Mouse (Mus musculus) limb, embryonic 14.5 days (tissue): Measurements from ENCODE around the gene Sh3rf3. TPM values are rescaled to one million over a fixed set of nuclear protein-coding genes. Genes with fewer than 3 reads are reported as not detected.

Source experiments
- ATAC-seq: fragments of 200-750 bp; cut with Nextera tagmentation; 2 replicates; pipeline ENCODE4 v1.8.0; 2017; ENCODE audit warnings: low read depth, moderate number of reproducible peaks, moderate TSS enrichment; ENCODE audit not compliant: low FRiP score
- DNase-seq: peaks from one replicate; pipeline ENCODE4 v3.0.0-alpha.2; 2015; ENCODE audit warnings: low spot score
- H3K27ac ChIP-seq: fragments of 300-500 bp; sonication (generic); replicated peaks from 2 replicates; pipeline ENCODE4 v1.5.1; 2014; ENCODE audit warnings: low read depth, mild to moderate bottlenecking, low read length, moderate library complexity, mixed read lengths
- H3K27me3 ChIP-seq: fragments of 300-500 bp; sonication (generic); 2 replicates; pipeline ENCODE4 v1.6.1; 2014; ENCODE audit warnings: low read length, mixed read lengths; ENCODE audit not compliant: control insufficient read depth, insufficient read depth
- H3K36me3 ChIP-seq: fragments of 300-500 bp; sonication (generic); 2 replicates; pipeline ENCODE4 v1.6.1; 2014; ENCODE audit warnings: mild to moderate bottlenecking, low read length, moderate library complexity, mixed read lengths; ENCODE audit not compliant: control insufficient read depth, insufficient read depth
- H3K4me1 ChIP-seq: fragments of 300-500 bp; sonication (generic); 2 replicates; pipeline ENCODE4 v1.6.1; 2014; ENCODE audit warnings: antibody characterized with exemption, low read length, mixed read lengths; ENCODE audit not compliant: control insufficient read depth, insufficient read depth
- H3K4me2 ChIP-seq: fragments of 300-500 bp; sonication (generic); replicated peaks from 2 replicates; pipeline ENCODE4 v1.6.1; 2014; ENCODE audit warnings: low read depth, mild to moderate bottlenecking, low read length, moderate library complexity; ENCODE audit not compliant: severe bottlenecking
- H3K4me3 ChIP-seq: fragments of 300-500 bp; sonication (generic); replicated peaks from 2 replicates; pipeline ENCODE4 v1.5.1; 2014; ENCODE audit warnings: low read length
- H3K9ac ChIP-seq: fragments of 300-500 bp; sonication (generic); 2 replicates; pipeline ENCODE4 v1.6.1; 2014; ENCODE audit warnings: mild to moderate bottlenecking, low read depth, low read length, moderate library complexity; ENCODE audit not compliant: severe bottlenecking
- H3K9me3 ChIP-seq: fragments of 300-500 bp; sonication (generic); 2 replicates; pipeline ENCODE4 v1.6.1; 2016; ENCODE audit warnings: low read length; ENCODE audit not compliant: control insufficient read depth
- POLR2A ChIP-seq: fragments of 200-500 bp; IDR thresholded peaks from 2 replicates; pipeline ENCODE4 v1.8.0; 2012; ENCODE audit warnings: inconsistent platforms, mild to moderate bottlenecking, moderate library complexity, borderline replicate concordance; ENCODE audit not compliant: insufficient read depth, insufficient read length; ENCODE audit errors: extremely low read depth
- WGBS: fragments of 180-500 bp; shearing (Covaris S2); extraction: QIAGEN DNeasy Blood & Tissue Kit; methylation state at CpG from one replicate; pipeline ENCODE4 v1.1.7; 2014; 5-methylcytosine and 5-hydroxymethylcytosine counted together
- polyA plus RNA-seq, 2 experiments: library from polyadenylated mRNA; depleted of rRNA in 1 of 2; stranded (reverse) in 1 of 2; unstranded in 1 of 2; fragments of >200 nt; fragmentation: Nextera tagmentation in 1 of 2; extraction: Ambion mirVana in 1 of 2; gene quantifications; 2 replicates each; pipeline versions ENCODE4 v1.2.1 to v1.2.3; 2012 to 2014

Gene Sh3rf3
- polyA plus RNA-seq, 2 experiments = 2.6 to 4.0 TPM

DNA sequence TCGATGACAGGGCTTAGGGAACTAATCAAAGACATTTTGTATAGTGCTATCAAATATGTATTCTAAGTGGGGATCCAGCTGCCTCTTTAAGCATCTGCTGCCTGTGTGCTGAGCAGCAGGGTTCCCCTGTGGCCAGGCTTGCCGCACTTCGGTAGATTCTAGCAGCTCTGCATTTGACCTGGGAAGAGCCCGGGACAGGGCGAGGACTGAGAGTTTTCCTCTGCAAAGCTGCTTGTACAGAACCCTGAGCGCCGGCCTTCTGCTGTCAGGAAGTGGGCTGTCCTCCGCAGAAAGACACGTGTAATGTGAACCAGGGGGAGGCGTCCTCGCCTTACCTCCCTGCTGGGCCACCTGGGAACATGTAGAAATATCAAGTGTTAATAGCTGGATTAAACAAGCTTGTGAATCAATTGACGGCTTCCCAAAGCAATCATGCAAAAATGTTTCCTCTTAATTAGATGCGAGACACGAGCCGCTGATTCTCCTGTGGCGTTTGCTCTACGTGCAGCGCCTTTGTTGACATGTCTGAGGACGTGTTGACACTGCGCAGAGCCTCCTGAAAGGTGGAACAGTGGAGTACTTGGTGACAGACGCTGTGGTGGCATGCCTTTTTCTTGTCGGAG, 119.1 kb downstream of the Sh3rf3 start:
- no peak for TF ChIP-seq POLR2A
- peak overlapping the region; percentile 10; the same call in 1 of the 2 replicates for H3K4me3 ChIP-seq
- H3K27me3 ChIP-seq = no peaks in the 10 kb centered on the region
- 19% methylated on average over 22 of the region's 22 CpGs for whole genome bisulfite sequencing
- H3K27ac ChIP-seq = no peak overlapping the region
- peak overlapping the region; percentile 34; the same call in 1 of the 2 replicates for H3K9ac ChIP-seq
- peak overlapping the region; percentile 46 for H3K4me2 ChIP-seq
- H3K4me1 ChIP-seq = peaks cover 7% of the 10 kb centered on the region
- DNase-seq (peak; percentile 48), ATAC-seq (peak; percentile 81)
- H3K9me3 ChIP-seq = no peaks in the 10 kb centered on the region
- H3K36me3 ChIP-seq = no peaks in the 10 kb centered on the region

DNA sequence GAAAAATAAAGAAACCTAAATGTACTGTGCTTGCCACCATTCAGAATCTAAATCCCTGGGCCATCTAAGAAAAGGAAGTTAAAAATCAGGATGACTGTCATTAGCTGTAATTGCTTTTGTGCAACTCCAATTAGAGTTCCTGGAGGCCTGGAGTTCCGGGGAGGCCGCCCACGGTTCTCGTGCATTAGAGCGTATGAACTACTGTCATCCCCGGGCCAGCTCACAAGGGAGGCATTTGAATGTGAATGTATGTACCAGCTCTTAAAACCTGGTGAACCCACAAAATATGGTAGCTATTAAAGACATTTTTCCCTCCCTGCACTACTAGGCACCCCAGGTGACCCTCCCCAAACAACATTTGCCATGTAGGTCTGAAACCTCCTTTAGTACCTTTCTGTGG, 122.4 kb downstream of the Sh3rf3 start:
- no peaks in the 10 kb centered on the region for H3K36me3 ChIP-seq
- H3K4me2 ChIP-seq = no peak overlapping the region
- H3K9me3 ChIP-seq = no peaks in the 10 kb centered on the region
- H3K4me3 ChIP-seq = no peak overlapping the region
- DNase-seq = no peak
- peaks cover 7% of the 10 kb centered on the region for H3K4me1 ChIP-seq
- H3K9ac ChIP-seq = no peak overlapping the region
- no peak for TF ChIP-seq POLR2A
- no peak for ATAC-seq
- WGBS = 65% methylated on average over 6 of the region's 6 CpGs
- H3K27me3 ChIP-seq = no peaks in the 10 kb centered on the region
- no peak overlapping the region for H3K27ac ChIP-seq

GRCm38 (mm10) chr10:58936441-58936860, 123.3 kb downstream of the Sh3rf3 start:
- H3K27ac ChIP-seq = no peak overlapping the region
- no peak overlapping the region for H3K9ac ChIP-seq
- H3K4me1 ChIP-seq = peaks cover 7% of the 10 kb centered on the region
- H3K36me3 ChIP-seq = no peaks in the 10 kb centered on the region
- H3K4me2 ChIP-seq = no peak overlapping the region
- no peaks in the 10 kb centered on the region for H3K27me3 ChIP-seq
- ATAC-seq = no peak
- H3K9me3 ChIP-seq = no peaks in the 10 kb centered on the region
- no peak for DNase-seq
- WGBS = 73% methylated on average over 9 of the region's 9 CpGs
- no peak overlapping the region for H3K4me3 ChIP-seq
- TF ChIP-seq POLR2A = no peak

DNA sequence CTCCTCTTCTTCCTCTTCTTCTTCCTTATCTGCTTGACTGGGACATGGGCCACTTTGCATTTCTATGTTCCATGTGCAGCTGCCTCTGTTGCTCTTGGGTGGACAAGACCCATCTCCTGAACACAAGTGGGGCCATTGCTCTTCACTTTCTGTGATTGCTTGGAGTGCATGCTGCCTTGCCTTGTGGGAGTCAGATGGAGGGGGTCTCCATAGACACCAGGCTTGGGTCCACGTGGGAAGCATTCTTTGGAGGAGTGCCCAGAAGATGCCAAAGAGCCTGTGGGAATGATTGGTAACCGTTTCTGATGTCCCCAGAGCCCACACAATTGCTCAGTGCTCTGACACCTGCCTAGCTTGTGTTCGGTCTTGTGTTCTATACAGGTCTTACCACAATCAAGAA, 124.4 kb downstream of the Sh3rf3 start:
- no peak for DNase-seq
- Histone ChIP-seq H3K4me2 (no peak overlapping the region), H3K27ac (no peak overlapping the region), H3K4me3 (no peak overlapping the region), H3K9me3 (no peaks in the 10 kb centered on the region), H3K27me3 (no peaks in the 10 kb centered on the region), H3K4me1 (peaks cover under 1% of the 10 kb centered on the region; the same call in 1 of the 2 replicates), H3K36me3 (no peaks in the 10 kb centered on the region), H3K9ac (no peak overlapping the region)
- TF ChIP-seq POLR2A = no peak
- 61% methylated on average over 3 of the region's 3 CpGs for WGBS
- ATAC-seq = no peak

GRCm38 (mm10) chr10:58942819-58943218, 129.7 kb downstream of the Sh3rf3 start:
- Histone ChIP-seq H3K4me3 (no peak overlapping the region), H3K36me3 (no peaks in the 10 kb centered on the region), H3K27me3 (no peaks in the 10 kb centered on the region), H3K27ac (no peak overlapping the region), H3K4me1 (peaks cover 7% of the 10 kb centered on the region), H3K9ac (no peak overlapping the region), H3K9me3 (no peaks in the 10 kb centered on the region), H3K4me2 (no peak overlapping the region)
- TF ChIP-seq POLR2A = no peak
- DNase-seq = no peak
- ATAC-seq = no peak
- 71% methylated on average over 3 of the region's 3 CpGs for WGBS
